Mouse (Mus musculus): ENCODE results near the gene Adamts9.

The Adamts9 gene

DNA sequence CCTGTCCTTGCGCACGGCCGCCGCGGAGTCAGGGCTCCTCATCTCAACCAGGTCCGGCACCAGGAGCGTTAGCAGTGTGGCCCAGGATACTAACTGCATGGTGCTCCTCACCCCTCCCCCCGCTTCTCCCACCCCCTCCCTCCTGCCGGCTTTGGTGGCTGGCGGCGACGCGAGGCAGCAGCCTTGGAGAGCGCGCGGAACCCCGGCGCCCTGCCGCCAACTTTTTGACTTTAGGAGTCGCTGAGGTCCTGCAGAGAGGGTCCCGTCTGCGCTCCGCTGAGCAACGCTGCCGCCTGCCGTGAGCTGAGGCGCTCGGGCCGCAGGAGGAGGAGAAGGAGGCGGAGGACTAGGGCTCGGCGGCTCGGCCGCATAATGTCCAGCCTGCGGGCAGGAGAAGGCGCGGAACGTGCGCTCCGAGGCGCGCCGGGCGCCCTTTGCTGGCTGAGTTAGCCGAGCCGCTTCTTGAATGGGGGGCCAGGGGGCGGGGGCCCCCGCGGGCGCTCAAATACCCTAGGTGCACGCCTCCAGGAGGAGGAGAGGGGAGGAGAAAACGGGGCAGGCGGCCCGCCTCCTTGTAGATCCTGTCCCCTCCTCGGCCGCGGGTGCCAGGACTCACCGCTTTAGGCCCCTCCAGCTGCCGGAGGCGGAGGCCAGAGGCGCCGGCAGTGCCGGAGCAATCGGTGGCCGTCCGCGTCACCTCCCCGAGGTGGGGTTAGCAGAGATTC is at the start of gene Adamts9:
Gene Adamts9, minus strand, starts transcription at position 436 of the 725 bp plus-strand sequence.
- DNase-seq = peak; percentile 49

DNA sequence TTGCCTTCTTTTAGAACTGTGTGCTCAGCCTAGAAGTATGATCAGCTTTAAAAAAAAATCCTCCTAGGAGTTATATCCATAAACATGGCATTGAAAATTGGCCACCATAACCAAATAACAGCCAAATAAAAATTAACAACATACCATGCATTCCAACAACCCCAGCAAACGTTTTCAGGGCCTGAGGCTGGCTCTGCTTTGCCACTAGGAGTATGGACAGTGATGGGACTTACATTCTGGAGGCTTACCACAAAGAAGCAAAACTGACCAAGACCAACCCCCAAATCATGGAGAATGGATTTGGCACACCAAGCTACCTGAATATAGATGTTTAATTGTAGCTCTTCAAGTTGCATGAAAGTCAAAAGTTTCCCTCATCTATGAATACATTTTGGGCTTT is 48.3 kb upstream of the Adamts9 start:
- no peak for DNase-seq

DNA sequence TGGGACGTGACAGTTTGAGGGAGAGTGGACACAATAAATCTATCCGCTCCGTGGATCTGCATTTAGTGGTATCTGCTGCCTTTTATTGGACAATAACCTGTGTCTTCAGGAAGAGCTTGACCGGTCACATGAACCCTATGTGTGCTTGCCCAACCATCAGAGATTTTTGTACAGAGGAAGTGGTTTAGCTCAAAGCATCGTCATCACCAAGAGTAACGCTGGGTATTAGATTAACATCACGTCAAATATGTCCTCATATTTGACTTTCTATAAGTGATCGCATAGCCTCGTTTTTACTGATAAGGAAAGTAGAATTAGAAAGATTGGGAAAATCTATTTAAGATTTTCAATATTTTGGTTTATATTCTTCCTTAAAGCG is 45.3 kb upstream of the Adamts9 start:
- DNase-seq = no peak

DNA sequence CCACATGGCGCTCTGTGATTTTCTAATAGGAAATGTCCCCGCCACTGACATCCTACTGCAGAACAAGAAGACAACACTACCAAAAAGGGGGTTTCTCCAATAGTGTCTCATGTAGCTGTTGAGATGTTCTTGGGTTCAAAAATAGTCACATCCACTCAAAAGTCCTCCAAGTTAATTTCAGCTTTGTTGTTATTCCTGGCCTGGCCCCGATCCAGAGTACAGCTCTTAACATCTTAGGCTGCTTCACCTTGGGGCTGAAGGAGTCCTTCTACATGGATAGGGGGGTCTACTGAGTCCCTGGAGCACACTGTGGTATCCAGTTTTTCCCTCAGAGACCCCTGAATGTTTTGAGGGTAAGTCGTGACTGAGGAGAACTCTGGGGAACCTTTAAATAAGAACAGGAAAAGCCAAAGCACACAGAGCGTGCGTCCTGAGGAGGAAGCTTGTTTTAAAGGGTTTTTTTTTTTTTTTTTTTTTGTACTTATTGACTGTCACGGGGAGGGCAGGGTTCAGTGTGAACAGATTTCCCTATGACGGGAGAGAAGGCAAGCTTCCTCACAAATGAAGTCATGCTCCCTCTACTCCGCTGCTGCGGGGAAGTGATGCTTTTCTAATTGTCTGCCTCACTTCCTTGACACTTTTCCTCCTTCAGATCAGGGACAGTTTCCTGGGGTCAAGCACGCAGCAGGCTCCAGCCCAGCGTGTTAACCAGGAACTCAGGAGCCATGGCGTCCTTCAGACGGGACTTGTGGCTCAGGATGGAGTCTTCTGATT is 44.7 kb upstream of the Adamts9 start:
- DNase-seq = no peak

DNA sequence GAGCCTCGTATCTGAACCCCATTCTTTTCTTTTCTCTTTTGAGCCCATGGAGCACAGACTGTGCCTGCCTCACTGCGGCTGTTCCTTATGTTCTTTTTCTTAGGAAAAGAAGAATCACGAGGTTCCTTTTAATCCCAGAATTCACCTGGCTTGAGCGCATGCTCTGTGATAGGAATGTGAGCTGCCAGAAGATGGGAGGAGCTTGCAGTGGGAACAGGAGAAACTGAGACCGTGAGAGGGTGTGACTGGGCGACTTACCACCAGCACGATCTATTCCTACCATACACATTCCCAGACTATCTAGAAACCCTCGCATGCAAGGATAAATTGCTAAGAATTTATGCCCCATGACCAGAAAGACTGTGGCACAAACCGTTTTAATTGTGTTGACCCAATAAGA is 44.1 kb upstream of the Adamts9 start:
- no peak for DNase-seq

DNA sequence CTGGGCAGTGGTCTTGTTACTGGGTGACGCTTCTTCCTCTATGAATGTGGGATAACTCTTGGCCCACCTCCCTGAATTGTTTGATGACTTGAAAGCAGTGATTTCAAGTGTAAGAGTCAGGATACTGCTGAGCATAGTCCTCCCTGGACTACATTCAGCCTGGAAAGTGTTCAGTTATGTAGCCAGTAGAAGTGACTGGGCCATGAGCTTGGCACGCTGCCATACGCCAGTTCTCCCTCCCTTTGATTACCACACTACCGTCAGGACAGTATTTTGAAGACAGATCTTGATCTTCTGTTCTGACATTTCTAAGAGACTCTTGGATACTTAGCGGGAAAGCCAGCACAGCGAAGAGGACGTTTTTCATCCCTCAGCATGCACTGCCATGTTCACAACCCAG is 40.1 kb upstream of the Adamts9 start:
- no peak for DNase-seq

DNA sequence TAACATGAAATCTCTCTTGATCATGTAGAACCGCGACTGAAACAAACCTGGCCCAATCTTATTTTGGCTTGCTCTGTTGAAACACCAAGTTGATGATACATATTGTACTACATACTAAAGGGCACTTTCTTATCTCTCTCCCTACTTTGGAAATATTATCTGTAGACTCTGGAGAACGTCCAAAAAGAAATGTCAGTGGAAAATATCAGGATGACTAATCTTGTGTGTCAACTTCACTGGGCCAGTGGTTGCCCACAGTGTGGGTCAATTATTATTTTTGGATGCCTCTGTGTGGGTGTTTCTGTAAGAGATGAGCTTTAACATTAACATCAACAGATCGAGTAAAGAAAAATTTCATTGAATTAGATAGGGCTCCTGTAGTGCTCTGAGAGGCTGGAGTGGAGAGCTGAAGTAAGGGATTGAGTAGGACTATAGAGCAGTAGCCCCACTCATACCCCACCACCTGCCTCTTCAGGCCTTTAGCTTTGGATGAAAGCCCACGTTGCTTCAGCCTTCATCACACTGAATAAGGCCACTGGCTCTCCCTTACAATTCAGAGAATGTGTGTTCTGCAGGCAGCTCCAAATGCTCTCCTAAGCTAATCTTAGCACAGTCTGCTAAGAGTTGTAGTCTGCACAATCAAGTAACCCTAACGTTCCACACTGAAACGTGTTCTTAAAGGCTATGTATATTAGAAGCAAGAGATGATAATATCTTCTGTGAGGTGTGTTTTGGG is 38.3 kb upstream of the Adamts9 start:
- no peak for DNase-seq

DNA sequence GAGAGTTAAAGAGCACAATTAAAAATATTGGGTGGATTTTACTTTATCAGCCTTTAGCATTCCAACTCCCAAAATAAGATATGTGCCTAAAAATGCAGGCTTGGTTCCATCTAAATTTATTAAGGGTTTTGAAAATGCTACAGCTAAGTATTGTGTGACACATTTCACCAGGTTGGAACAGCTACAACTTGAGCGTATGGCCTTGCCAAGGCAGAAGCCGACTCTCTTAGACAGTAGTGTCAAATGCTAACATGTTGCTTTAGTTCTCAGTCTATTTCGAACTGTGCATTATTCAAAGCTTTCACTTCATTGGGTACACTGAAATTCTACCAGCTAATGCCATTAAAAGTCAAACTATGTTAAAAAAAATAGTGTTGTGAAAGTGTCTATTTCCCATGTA is 30.0 kb upstream of the Adamts9 start:
- peak; percentile 19 for DNase-seq

DNA sequence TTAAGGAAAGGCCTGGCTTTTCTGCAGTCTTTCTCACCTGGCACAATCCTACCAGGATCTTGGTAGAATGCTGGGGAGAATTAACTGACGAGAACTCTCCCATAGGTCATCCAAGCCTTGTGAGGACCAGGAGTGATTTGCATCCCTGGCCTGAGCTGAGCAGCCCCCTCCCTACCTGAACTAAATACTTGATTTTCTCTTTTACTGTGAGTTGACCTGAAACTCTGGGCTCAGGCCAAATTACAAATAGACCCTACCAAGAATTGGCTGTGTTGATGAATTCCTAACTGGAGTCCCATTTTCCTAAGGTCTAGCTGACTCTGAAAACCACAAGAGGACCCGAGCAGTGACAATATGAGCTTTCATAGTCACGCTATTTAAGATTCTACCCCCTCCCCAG is 25.4 kb upstream of the Adamts9 start:
- DNase-seq = no peak

DNA sequence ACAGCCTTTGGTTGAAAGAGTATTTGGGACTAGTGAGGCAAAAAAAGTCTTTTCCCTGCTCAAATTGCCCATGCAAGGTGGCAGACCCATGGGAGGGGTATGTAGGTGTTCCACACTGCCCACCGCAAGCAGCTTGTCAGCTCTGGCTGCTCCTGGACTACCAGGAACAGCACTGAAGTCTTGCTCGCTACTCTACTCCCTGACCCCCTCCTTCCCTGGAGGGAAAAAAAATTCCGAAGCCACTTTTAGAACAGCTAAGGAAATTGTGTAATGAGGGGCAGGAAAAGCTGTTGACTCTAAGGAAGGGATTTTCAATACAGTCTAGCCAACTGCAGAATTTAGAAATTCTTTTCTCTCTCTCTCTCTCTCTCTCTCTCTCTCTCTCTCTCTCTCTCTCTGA is 24.9 kb upstream of the Adamts9 start:
- no peak for DNase-seq

DNA sequence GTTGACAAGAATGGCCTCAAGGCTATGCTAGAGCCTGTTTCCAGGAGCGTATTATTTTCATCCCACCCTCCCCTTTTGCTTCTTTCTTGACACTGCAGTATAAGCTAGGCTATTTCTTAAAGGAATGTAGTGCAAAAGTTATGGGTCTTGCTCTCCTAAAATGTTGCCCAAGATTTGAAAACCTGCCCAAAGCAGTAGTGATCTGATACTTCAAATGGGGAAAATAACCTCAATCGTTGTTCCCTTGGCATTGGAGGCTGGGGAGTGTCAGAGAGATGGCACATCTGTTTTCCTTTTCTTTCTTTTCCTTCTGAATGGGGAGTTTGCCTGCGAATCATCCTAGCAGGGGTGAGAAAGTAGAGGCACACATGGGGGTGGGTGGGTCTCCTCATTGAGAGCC is 19.7 kb upstream of the Adamts9 start:
- no peak for DNase-seq

DNA sequence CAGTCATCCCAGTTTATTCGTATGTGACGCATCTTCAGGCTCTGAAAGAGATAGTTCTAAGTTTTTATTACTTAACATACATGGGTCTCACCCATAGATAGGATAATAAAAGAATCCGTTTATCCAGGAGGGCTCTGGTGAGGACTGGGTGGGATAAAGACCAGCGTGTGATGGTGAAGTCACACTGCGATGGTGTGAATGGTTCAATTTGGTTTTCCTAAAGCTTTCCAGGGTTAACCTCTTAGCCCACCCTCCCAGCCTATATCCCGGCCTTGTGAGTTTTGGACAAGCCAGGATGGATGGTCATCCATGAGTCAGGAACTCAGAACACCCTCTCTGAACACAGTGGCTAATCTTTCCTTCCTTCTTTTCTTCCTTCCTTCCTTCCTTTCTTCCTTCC is 17.7 kb upstream of the Adamts9 start:
- DNase-seq = no peak

DNA sequence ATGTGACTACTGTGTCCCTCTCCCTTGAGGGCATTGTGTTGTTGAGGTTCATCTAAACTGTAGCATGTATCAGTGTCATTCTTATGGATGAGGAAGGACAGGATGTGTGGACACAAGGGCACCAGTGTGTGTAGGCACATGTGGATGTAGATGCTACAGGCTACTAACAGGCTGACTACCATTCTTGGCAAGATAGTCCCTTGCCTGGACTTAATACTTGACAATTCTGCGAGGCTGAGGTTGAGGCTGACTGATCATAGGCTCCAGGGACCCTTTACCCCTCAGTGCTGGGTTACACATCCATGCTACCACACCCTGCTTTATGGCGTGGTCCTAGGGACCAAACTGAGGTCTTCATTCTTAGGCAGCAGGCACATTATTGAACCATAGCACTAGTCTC is 16.1 kb upstream of the Adamts9 start:
- no peak for DNase-seq

DNA sequence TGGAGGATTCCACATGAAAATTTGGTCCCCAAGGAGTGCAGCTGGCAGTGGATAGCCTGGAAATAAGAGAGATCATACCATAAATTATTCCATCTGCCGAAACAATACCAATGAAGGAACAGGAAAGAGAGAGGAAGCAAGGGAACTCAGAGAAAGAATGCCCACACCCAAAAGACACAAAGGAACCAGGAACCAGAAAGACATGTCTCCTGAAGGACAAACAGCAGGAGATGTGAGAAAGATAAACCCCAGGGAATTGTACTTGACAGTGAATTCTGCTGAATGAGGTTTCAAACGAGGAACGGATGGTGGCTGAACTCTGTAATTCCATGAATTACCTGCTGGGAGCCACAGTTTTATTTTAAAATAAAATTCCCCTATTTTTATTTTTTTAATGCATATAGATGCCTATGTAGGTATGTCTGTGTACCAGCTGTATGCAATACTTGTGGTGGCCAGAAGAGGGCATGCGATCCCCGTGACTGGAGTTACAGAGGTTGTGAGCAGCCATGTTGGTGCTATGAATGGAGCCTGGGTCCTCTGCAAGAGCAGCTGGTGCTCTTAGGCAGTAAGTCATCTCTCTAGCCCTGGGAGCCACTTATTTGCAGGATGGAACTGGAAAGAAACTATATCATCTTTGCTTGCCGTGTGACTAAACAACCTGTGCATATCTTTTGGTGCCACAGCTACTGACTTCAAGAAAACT is 4.2 kb upstream of the Adamts9 start:
- no peak for DNase-seq

DNA sequence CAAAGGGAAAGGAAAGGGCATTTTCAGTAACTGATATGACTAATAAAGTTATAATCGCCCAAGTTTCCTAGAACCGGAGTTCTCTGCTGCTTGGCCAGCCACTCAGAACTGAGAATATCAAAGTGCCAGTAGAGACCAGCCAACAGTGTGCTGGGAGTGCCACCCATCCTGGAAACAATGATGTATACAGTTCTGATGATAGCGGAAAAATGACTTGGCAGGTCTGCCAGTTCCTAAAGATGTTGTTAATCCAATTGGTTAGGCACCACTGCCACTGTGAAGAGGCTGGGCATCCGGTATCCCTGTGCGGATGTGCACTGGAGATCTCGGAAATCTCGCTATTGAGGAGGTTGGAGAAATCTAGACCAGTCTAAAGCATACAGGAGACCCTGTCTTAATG is 1.4 kb upstream of the Adamts9 start:
- no peak for DNase-seq

DNA sequence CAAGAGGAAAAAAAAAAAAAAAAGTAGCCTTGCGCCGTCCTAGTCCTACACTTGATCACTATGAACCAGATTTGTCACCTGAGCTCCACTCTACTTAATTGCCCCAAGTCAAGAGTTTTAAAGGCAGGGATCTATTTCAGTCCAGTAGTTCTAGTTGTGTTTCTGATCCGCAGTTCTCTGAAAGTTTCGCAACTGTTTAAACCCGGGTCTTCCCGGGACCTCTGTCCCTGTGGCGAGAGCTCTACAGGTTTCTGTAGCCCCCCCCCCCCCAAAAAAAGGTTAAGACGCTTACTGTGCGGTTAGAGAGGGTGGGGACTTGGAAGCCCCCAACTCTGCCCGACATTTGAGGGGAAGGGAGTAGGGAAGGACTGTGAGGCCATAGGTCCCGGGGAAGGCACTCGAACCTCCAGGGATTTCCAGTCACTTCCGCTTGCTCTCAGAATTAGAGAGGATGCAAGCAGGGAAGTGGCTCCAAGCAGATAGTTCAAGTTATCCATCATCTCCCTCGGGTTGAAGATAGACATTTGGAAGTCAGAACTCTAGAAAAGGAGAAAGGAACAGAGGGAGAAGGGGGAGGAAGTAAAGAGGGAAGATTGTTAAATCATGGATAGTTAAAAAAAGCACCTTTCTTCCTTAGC is 875 bp upstream of the Adamts9 start:
- no peak for DNase-seq

DNA sequence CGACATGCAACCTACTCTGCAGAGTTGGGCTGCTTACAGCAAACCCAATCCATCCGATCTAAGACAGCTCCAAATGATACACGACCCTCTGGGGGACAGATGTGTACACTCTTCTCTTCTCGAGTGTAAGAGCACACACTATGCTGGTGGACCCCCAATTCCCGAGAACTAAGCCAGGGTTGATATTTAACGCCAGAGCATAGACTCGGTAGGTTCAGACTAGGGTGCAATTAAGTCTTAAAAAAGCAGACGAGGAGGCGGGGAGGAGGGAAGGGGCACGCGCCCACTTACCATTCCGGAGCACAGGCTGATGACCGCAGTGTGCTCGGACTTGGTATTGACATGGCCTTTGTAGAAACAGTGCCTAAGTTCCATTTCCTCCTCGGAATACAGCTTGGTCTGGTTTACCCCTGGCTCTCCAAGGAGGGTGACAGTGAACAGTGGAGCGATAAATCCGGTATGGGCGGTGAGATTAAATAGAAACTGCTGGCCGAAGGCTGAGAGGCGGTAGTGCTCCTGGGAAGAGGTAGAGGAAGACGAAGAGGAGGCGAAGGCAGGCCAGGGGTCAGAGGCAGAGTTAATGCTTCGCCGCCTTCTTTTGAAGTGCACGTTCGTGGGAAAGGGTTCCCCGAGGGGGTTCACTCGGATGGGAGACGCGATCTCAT is 1.4 kb downstream of the Adamts9 start:
- DNase-seq = no peak

DNA sequence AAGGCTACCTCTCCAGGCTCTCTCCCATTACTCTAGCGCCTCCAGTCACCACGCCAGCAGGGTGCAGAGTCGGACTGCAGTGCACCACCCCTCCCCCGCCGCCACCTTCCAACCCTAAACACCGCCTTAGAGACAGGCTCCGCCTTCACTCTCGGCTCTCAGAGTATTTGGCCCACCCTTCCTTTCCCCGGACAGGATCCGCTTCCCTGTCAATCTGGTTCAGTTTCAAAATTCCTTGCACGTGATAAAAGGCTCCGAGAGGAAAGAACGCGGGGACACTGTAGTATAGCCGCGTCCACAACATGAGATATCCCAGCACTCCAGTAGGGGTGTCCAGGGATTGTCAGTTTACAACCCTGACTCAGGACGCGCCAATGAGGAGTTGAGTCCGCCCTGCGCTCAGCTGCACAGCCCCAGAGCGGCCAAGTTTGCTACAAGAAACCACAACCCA is 2.0 kb downstream of the Adamts9 start:
- DNase-seq = peak; percentile 69

DNA sequence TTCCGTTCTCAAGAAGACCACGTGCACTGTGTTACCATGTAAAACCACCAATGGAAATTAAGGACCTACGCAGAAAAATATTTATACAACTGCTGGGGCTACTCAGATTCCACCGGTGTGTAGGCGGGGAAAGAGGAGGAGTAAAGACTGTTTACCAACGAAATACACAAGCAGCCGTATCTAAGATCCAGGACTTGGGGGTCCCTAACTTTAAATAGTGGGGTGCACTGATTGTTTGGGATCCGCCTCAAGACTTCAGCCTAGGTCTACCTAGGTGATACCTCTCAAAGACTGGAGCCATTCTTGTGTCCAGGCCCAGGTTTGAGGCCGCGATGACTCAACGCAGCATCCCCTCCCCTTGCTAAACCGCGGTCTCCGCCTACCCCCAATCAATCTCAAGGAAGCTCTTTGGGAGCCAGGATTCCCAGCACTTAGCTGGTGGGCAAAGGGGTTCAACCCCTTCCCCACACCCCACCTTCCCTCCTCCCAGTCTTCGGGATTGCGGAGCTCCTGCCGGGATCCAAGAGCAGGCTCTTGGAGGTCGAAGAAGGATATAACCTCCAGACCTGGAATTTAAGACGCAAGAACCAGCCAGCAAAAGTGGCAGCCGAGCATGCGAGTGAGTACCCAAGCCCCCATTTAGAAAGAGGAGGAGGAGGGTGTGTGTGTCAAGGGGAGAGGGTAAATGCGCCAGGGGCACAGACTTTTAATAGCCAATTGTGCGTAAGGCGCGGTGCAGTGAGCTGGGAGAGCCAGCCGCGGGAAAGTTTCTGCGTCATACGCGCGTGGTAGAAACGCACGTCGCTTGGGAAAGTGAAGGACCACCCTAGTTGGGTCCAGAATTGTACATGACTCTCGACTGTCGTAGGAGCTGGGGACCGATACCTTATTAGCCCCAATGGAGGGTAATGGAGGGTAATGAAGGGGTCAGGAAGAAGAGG is 2.8 kb downstream of the Adamts9 start:
- peak; percentile 23 for DNase-seq

DNA sequence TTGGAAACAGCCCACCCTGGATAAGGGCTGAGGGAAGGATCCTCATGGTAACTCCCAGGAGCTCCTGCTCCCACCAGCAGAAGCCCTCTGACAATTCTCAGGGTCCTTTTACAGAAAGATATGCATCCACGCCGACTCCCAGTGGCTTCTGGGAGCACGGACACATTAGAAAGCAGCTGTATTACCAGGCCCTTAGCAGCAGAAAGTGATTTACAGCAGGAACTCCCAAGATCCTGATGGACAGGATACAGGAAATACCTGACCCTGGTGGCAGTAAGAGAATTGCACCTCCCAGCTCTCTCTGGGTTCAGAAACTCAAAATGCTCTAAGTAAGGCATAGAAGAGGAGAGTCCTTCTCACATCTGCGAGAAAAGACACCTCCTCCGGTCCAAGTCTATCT is 15.0 kb downstream of the Adamts9 start:
- DNase-seq = no peak

DNA sequence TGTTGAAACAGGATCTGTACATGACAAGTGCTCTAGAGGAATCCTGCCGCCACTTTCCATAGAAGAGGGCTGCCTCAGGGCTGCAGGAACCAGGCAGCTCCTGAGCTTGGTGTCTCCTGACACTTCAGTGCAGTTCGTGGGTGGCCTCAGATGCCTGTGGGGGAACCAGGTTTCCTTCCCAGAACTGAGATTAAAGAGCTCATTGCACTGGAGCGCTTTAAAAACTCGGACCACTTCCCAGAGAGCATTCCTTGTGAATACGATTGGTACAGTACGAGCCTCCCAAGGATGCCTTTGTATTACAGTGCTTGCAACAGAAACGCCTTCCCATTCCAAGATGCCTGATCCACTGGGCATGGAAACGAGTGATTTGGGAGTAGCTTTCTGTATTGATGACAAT is 18.8 kb downstream of the Adamts9 start:
- no peak for DNase-seq
